Mouse (Mus musculus) embryo, embryonic 10.5 days (tissue): Measurements from ENCODE around the gene Itgal.
"Not testable (repeated sequence)": the region's sequence is repeated elsewhere in the genome, so short reads cannot be mapped to it uniquely, and the experiment has no call there.

ENCODE experiments used
- DNase-seq: peaks from one replicate; pipeline ENCODE4 v3.0.0-alpha.2; 2015; ENCODE audit warnings: low spot score

Itgal gene

DNA sequence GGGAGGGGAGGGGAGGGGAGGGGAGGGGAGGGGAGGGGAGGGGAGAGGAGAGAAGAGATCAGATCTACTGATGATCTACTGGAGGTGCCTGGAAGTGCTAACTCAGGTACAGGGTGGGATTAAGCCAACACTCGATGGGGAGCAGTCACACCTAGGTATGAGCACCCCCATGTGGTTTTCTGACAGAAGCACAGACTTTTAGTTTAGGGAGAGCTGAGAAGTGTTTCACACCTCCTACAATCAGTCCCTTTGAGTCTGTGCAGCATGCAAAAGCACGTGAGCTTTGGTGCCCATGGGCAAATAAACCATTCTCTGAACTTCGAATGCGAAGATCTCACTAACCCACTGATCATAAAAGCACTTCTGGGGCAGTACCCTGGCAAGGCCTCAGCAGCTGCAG is 46.3 kb downstream of the Itgal start:
- peak; percentile 10 for DNase-seq

DNA sequence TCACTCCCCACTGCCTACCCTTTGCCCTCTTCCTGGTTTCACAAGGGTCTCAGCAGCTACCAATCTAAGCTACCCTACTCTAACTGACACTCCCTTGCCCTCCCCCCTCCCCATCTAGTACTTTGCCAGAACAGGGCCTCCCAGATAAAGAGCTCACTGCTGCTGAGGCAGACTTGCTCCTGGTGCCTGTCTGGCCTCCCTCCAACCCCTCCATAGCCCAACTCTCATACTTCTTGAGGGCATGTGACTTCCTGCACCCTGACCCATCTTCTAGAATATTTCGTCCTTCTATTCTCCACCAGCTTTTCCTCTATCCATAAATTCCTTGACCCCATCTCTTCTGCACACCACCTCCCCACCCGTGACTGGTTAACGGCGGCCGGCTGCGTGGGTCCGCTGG is 46.8 kb downstream of the Itgal start:
- no peak for DNase-seq

DNA sequence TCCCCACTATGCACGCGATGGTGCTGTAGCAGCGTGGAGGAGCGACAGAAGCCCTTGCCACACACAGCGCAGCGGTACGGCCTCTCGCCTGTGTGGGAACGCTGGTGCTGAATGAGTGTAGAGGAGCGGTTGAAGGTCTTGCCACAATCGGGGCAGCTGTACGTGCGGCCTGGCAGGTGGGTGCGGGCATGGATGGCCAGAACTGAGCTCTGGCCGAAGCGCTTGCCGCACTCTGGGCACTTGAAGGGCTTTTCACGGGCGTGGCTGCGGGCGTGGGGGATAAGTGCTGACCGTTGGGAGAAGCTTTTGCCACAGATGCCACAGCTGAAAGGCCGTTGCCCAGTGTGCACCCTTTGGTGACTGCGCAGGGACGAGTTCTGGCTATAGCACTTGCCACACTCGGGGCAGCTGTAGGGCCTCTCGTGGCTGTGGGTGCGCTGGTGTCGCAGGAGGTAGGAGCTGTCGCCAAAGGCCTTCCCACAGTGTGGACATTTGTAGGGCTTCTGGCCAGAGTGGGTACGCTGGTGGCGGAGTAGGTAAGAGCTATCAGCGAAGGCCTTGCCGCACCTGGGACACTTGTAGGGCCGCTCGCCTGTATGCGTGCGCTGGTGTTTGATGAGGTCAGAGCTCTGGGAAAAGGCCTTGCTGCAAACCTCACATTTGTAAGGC is 47.4 kb downstream of the Itgal start:
- DNase-seq = no peak

DNA sequence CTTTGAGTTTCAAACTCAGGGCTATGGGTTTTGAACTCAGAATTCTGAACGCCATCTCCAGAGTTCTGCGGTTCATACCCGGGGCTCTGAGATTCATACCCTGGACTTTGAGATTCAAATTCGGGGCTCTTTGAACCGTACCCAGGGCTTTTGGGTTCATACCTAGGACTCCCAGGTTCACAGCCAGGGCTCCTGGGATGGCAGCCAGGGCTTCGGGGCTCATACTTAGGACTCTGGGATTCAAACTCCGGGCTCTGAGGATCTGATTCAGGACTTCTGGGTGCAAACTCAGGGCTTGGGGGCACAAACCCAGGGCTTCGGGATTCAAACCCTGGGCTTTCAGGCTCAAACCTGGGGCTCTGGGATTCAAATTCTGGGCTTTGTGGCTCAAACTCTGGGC is 48.3 kb downstream of the Itgal start:
- no peak for DNase-seq

DNA sequence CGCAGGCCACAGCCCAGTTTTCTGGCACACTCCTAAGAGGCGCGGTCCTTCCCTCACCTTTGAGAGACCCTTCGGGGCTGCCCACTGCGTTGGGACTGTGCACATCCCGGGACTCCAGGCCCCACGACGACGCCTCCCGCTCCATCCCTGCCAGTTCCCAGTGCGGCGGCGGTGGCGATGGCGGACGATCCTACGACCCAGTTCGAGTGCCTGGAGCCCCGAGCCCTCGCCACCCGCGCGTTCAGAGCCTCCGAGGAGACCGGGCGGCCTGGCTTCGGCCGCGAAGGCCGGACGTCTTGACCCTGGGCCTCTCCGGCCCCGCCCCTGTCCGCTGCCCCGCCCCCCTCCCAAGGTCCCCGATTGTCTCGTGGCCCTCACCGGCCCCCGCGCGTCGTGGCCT is 49.0 kb downstream of the Itgal start:
- DNase-seq = no peak

DNA sequence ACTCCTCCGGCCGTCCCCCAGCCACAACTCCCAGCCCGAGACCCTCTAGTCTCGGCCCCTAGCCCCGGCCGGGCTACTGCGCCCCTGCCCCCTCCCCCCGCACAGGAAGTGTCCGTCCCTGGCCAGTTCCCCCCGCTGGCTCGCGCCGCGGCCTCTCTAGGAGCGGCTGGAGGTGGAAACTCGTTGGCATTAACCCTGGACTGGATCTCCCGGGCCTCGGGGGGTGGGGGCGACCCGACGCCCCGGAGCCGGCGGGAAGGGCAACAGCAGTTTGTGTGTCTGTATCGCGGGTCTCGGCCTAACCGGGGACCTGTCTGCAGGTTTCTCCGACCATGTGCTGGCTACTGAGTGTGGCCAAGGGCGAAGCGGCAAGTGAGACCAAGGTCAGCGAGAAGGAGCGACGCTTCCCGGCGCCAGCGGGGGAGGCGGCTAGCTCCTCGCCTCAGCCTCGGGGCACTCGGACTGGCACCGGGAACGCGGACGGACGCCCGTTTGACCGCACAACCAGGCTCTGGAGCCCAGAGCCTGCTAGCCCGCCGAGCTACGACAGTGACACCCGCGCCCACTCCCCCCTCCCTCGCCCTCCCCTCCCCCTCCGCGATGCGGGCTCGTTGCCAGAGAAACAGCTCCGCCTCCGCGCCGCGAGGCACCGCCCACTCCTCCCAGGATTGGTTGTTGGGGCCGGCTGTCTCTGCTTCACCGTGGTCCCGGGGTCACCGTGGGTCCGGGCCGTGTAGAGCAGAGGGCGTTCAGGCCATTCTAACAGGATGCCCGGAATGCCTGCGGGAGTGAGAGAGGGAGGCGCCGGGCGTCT is 49.7 kb downstream of the Itgal start, which contains the start of gene Zfp768:
Gene Zfp768, minus strand, starts transcription at position 78 of the 814 bp plus-strand sequence.
- DNase-seq = peak; percentile 96

DNA sequence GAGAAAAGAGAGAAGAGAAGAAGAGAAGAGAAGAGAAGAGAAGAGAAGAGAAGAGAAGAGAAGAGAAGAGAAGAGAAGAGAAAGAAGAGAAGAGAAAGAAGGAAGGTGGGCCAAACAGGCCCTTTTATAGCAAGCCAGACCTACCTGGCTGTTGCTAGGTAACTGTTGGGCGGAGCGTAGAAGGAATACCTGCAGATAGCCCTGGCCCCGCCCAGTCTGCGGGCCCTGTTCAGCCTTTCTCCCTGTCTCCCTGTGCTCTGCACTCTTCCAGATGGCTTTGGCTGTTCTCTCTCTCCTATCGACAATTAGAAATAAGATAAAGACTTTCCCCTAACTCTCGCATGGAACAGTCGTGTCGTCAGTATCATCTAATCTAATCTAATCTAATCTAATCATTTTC is 50.6 kb downstream of the Itgal start:
- DNase-seq = peak; percentile 20

DNA sequence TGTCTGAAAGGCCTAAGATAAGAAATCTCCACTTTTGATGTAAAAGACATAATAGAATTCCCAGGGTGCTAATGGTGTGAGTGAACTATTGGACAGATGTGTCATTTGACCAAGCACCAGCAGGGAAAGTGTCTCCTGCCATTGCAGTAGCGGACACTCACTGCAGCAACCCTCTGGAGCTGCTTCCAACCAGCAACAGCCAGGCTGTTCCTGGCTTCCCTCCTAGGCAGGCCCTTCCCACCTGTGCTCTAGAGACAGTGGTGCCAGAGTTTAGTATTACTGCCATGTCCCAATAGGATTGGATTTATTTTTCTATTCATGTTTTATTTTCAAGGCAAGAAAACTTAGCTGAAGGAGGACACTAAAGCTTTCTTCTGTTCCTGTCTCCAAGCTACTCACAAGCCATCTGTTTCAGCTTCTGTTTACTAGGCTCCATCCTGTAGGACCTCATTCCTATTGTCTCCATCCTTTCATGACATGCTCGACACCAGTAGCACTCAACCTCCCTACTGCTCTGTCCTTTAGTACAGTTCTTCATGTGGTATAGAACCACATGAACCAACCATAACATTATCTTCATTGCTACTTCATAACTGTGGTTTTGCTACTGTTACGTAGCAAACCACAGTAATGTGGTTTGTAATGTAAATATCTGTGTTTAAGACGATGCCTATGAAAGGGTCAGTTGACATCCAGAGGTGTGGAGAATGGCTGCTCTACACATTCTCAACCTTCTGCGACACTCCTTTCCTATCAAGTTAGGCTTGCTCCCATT is 55.4 kb downstream of the Itgal start:
- DNase-seq = no peak

DNA sequence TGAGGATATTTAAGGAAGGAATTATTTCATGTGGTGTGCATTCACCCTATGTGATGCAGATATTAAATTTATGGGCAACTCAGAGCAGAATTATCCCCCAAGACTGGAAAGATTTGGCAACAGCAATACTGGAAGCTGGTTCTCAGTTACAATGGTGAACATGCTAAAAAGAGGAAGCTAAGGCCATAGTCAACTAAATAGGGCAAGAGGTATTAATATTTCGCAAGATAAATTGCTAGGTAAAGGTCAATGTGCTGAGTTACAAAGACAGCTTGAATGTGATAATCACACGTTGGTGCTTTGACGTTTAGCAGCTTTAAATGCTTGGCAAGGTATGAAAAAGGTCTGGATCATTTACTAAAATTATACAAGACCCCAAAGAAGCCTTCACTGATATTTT is 59.7 kb downstream of the Itgal start:
- DNase-seq = no peak

DNA sequence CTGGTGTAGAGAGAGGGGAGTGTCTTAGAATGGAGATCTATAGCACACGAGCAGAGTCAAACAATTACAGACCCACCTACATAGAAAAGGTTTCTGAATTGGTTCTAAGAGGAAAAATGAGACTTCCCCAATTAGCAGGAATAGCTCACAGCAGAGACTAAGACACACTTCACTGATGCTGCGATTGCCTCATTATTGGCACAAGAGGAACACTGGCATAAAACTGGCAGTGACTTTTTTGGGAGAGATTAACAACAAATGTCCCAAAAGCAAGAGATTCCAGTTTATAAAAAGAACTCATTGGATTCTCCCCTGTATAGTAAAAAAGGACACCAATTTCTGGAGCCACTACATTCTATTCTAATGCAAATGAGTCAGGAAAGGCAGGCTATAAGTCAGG is 61.8 kb downstream of the Itgal start:
- DNase-seq = no peak

DNA sequence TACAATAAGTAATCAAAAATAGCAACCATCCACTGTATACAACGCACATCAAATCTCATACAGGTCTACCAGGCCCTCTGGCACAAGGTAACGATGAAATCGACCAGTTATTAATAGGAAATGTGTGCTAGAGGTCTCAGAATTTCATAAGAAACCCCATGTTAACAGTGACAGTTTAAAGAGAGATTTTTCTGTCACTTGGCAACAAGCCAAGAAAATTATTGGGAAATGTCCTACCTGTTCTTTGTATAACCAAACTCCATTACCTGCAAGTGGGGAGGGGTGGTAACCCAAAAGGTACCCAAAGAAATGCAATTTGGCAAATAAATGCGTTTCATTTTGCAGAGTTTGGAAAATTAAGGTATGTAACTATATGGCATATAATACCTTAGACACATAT is 62.4 kb downstream of the Itgal start:
- DNase-seq = no peak

DNA sequence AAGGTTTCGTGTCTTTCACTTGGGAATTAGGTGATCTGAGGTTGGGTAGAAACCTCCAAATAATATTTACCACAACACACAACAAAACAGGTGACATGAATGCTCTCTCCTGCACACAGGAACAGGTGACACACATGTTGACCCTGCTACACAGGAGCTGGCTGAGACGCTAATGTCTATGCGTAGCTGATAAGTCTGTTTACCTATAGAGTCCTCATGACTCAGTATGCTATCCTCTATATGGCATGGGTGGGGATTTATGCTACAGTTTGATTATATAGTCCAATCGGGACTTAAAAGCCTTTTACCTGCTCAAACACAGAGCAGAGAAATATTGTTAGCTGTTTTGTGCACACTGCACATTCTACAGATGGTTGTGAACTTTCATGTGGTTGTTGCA is 64.2 kb downstream of the Itgal start:
- DNase-seq = no peak

DNA sequence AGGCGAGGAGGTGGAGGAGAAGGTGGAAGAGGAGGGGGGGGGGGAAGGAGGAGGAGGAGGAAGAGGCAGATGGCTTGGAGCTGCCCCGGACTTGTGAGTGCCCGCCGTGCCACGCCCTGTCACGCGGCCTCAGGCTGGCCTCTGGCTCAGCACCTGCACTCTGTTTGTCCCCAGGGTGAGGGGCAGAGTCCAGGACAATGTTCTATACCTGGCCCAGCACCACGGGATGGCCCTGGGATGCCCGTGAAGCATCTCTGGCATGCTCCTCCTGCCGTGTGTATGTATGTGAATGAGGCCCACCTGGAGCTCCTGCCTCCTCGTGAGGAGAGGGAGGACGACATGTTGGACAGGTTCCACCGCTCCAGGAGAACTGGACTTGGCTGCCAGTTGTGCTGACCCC is 65.4 kb downstream of the Itgal start:
- no peak for DNase-seq

DNA sequence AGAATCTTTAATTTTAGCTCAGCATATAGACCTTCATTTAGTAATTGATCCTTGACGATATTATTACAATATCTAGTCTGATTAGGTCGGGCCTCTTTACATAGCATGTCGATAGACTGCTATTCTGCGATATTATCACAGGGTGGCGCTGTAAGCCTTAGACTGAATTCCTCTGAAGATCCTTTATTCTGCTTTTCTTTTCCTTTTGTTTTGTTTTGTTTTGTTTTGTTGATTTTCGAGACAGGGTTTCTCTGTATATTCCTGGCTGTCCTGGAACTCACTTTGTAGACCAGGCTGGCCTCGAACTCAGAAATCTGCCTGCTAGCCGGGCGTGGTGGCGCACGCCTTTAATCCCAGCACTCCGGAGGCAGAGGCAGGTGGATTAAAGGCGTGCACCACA is 66.4 kb downstream of the Itgal start:
- DNase-seq = peak; percentile 87

DNA sequence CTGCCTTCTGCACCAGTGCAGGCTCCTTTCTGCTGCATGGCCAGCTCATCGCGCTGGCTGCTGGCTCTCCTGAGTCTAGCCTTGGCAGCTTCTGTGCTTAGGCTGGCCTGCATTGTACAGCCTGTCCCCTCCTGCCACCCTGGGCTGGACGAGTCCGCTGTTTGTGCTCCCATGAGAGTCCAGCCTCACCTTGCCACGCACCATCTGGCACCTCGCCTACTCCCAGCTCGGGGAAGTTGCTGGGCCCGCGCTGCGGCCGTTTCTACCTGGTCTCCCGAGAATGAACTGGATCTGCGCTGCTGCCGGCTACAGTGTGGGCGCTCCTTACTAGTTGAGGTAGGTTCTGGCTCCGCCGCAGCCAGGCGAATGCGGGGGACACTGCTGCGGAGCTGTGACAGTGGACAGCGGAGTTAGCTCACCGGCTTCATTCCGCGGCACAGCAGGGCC is 67.4 kb downstream of the Itgal start:
- peak; percentile 44 for DNase-seq

DNA sequence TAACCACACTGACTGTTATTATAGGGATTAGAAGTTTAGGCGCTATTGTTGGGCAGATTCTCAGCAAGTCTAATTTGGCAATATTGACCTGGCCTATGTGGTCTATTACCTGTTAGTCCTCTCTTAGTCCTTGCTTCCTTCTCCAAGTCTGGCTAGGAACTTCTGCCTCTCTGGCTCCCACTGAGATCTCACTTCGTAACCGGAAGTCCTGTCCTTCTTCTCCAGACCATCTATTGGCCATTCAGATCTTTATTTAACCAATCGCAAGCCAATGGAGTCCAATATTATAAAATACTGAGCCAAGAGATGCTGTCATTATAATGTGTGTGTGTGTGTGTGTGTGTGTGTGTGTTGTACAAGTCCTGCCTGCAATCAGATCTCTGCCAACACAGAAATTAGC is 68.1 kb downstream of the Itgal start:
- no peak for DNase-seq

DNA sequence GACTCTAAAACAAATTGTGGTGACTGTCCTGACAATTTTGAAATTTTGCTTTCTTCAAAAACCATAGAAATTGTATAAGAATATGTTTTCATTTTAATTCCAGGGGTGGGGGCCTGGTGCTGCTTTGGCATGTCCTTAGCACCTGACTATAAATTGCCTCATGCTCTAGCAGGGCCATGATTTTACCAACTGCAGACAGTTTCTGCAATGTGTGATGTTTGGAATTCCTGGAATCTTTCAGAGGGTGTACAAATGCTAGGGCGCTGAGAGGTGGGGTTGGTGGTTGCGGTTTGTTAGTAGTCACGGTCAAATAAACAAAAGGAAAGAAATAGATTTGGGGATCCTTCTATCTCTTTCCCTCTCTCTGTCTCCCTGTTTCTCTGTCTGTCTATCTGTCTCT is 70.2 kb downstream of the Itgal start:
- no peak for DNase-seq

DNA sequence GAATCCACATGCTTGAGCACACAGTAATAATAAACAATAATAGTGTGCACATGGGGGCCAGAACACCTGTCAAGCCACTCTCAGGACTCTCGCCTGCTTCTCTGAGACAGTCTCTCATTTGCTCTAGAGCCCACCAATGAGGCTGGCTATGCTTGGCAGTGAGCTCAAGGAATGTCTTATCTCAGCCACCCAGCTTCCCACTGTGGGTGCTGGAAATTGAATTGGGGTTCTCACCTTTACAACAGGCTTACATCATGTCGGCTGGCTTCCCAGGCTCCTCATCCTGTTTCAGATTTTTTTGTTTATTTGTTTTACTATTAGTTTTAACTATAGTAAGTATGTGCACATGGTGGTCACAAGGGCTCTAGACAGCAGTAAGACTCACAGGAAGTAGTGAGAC is 75.2 kb downstream of the Itgal start:
- DNase-seq = no peak

DNA sequence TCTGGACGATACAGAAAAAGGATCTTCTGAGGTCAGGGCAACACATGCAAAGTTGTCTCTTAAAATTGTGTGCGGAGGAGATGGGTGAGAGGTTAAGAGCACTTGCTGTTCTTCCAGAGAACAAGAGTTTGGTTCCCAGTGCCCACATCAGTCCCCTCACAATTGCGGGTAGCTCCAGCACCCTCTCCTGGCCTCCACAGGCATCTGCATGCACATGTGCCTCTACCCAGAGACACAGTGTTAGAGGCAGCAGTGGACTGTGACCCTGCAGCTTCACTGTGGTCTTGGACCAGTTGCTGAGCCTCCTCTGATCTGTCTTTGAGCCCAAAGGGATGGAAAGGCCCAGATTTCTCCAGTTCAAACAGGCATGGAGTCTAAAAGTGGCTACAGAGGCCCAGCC is 75.8 kb downstream of the Itgal start:
- DNase-seq = not testable (repeated sequence)

DNA sequence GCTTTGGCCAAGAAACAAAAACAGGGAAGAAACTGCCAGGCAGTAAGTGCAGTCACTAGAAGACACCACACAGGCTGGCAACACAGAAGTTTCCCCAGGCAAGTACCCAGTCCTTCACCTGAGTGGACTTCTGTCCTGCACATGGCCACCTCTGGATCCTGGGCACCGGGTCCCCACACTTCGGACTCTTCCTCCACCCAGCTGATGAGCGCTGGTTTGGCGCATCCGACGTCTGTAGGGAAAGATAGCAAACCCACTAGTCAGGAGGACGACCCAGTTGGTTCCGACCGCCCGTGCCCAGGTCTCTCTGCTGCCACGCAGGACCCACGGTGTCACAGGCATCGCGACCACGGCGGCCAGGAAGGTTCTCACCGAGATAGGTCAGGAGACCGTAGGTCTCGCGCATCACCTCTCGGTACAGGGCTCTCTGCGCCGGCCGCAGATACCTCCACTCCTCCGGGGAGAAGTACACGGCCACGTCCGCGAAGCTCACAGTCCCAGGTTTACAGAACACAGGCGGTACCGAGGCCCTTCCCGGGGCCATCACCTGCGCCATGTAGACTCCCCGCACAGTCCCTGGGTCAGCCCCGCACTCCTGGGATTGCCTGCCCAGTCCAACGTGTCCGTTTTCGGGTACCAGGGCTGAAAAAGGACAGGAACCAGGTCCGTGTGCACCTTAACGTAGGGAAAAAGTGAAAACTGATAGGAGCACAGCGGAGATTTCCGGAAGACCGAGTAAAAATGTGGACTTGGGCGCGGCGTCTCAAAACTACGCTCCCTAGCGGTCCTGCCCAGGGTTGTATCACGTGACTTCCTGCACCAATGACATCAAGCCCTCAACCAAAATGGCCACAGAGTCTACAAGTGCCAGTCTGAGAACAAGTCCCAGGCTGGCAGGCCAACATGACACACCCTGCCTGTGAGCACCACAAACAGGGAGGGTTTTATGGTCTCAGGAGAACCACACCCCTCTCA is 79.5 kb downstream of the Itgal start, which contains the start of gene Zfp747:
Gene Zfp747, minus strand, starts transcription at position 780 of the 975 bp plus-strand sequence.
- DNase-seq = peak; percentile 95

DNA sequence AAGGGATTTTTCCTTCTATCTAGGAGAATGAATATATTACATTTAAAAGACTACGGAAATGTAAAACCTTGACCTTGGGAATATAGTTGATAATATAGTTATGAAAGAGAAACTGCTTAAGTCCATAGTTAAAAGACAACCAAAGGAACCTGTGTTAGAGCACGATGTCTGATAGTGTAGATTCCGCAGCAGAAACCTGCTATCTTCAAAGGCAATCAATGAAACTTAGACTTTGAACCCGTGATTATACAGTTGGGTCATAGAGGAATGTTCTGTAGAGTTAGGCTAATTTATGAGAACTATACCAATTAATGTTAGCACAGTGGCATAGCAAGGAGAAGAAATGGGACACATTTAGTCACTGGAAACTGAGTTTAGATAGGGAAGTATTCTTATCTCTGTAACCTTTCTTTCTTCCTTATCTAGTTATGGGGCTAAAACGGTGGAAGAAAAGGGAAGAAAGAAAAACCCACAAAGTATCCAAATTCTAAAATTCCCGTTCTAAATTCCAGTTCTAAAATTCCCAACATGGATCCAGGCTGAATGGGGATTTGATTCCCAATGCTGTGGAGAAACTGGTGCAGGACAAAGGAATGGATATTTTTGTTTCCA is 82.4 kb downstream of the Itgal start:
- no peak for DNase-seq
